Mouse (Mus musculus) myocyte (in vitro differentiated cells): Measurements from ENCODE around the gene Egf. TPM values are rescaled to one million over a fixed set of nuclear protein-coding genes. Genes with fewer than 3 reads are reported as not detected.
"Not testable (repeated sequence)": the region's sequence is repeated elsewhere in the genome, so short reads cannot be mapped to it uniquely, and the experiment has no call there.

Experiments used
- H3K27me3 ChIP-seq: one replicate; pipeline ENCODE4 v1.6.1; 2011; ENCODE audit not compliant: control insufficient read depth, insufficient read depth, insufficient read length
- H3K36me3 ChIP-seq: one replicate; pipeline ENCODE4 v1.6.1; 2011; ENCODE audit not compliant: control insufficient read depth, insufficient read depth
- H3K4me2 ChIP-seq: one replicate; pipeline ENCODE4 v1.6.1; 2011; ENCODE audit warnings: low read depth, control low read depth
- H3K4me3 ChIP-seq: one replicate; pipeline ENCODE4 v1.5.1; 2011; ENCODE audit warnings: mild to moderate bottlenecking, control low read depth, moderate library complexity
- H3K79me2 ChIP-seq: one replicate; pipeline ENCODE4 v1.6.1; 2011; ENCODE audit not compliant: control insufficient read depth, insufficient read depth
- H3ac ChIP-seq: one replicate; pipeline ENCODE4 v1.6.1; 2011; ENCODE audit not compliant: control insufficient read depth, insufficient read length
- CEBPB ChIP-seq: IDR thresholded peaks from 2 replicates; pipeline ENCODE4 v1.6.1; 2011; ENCODE audit warnings: mild to moderate bottlenecking, moderate library complexity; ENCODE audit not compliant: poor library complexity, insufficient read depth, severe bottlenecking
- E2F4 ChIP-seq: IDR thresholded peaks from one replicate; pipeline ENCODE4 v1.6.1; 2011; ENCODE audit warnings: mild to moderate bottlenecking, control low read depth, moderate library complexity; ENCODE audit not compliant: insufficient read depth
- MAX ChIP-seq: IDR thresholded peaks from one replicate; pipeline ENCODE4 v1.6.1; 2011; ENCODE audit warnings: low read depth, mild to moderate bottlenecking, control low read depth
- MYOD1 ChIP-seq, 3 experiments: IDR thresholded peaks; one replicate each; pipeline ENCODE4 v1.6.1; 2011; ENCODE audit warnings: control low read depth in 2 of 3, low read depth in 2 of 3, mild to moderate bottlenecking in 2 of 3, moderate library complexity in 1 of 3; ENCODE audit not compliant: insufficient read length in 2 of 3, control insufficient read depth in 1 of 3
- MYOG ChIP-seq, 3 experiments: IDR thresholded peaks; one replicate each; pipeline ENCODE4 v1.6.1; 2011; ENCODE audit warnings: control low read depth in 2 of 3, low read depth in 2 of 3, mild to moderate bottlenecking in 2 of 3; ENCODE audit not compliant: insufficient read length in 2 of 3, control insufficient read depth in 1 of 3, insufficient read depth in 1 of 3
- POLR2A ChIP-seq: IDR thresholded peaks from one replicate; pipeline ENCODE4 v1.6.1; 2011; ENCODE audit warnings: low read depth, mild to moderate bottlenecking, control low read depth, moderate library complexity; ENCODE audit not compliant: insufficient read length
- POLR2AphosphoS2 ChIP-seq: IDR thresholded peaks from one replicate; pipeline ENCODE4 v1.6.1; 2011; ENCODE audit warnings: low read depth, control low read depth; ENCODE audit not compliant: insufficient read length
- REST ChIP-seq: IDR thresholded peaks from one replicate; pipeline ENCODE4 v1.6.1; 2011; ENCODE audit warnings: mild to moderate bottlenecking, control low read depth, moderate library complexity; ENCODE audit not compliant: insufficient read depth, insufficient read length
- SRF ChIP-seq: IDR thresholded peaks from one replicate; pipeline ENCODE4 v1.6.1; 2011; ENCODE audit warnings: low read depth; ENCODE audit not compliant: control insufficient read depth, insufficient read length
- TCF12 ChIP-seq: IDR thresholded peaks from one replicate; pipeline ENCODE4 v1.6.1; 2011; ENCODE audit warnings: mild to moderate bottlenecking, control low read depth; ENCODE audit not compliant: poor library complexity, insufficient read depth, severe bottlenecking
- TCF3 ChIP-seq: IDR thresholded peaks from one replicate; pipeline ENCODE4 v1.6.1; 2011; ENCODE audit warnings: low read depth, control low read depth; ENCODE audit not compliant: insufficient read length
- USF1 ChIP-seq: IDR thresholded peaks from one replicate; pipeline ENCODE4 v1.6.1; 2011; ENCODE audit warnings: low read depth, mild to moderate bottlenecking, control low read depth, moderate library complexity
- polyA plus RNA-seq: library from polyadenylated mRNA; unstranded; fragments of >200 nt; fragmentation: generic; extraction: Trizol; gene quantifications from one replicate; pipeline ENCODE4 v1.2.1, GENCODE M21; 2012; ENCODE audit warnings: missing spikeins

Egf gene
- polyA plus RNA-seq, 1 experiment = 0.38 TPM

GRCm38 (mm10) chr3:129766106-129766505 lies 11.0 kb upstream of the Egf start:
- H3K27me3 ChIP-seq = peaks cover 16% of the 10 kb centered on the region
- H3K36me3 ChIP-seq = no peaks in the 10 kb centered on the region
- no peaks in the 10 kb centered on the region for H3K79me2 ChIP-seq
- no peak overlapping the region for H3K4me3 ChIP-seq
- TF ChIP-seq MAX (no peak), E2F4 (no peak), MYOG (IDR thresholded peaks at IDR 0.05; ENCODE audit: control insufficient read depth in 1 of 3, insufficient read depth in 1 of 3, insufficient read length in 2 of 3, low read depth in 2 of 3) (no peak), POLR2AphosphoS2 (no peak), POLR2A (no peak), MYOD1 (IDR thresholded peaks at IDR 0.05; ENCODE audit: control insufficient read depth in 1 of 3, insufficient read length in 2 of 3, low read depth in 2 of 3) (no peak), REST (no peak), TCF3 (no peak), TCF12 (no peak), USF1 (no peak), SRF (no peak)
- H3ac ChIP-seq = no peak overlapping the region
- H3K4me2 ChIP-seq = no peak overlapping the region

- not testable (repeated sequence) for H3K4me3 ChIP-seq, H3K4me2 ChIP-seq, H3K36me3 ChIP-seq, H3K27me3 ChIP-seq, H3K79me2 ChIP-seq, H3ac ChIP-seq
These were observed 2.5 kb upstream of the Egf start for GRCm38 (mm10) chr3:129757599-129757998.

- no peak for TF ChIP-seq TCF3
- no peak for TF ChIP-seq REST
- no peak for TF ChIP-seq POLR2AphosphoS2
- H3K4me2 ChIP-seq = no peak overlapping the region
- H3ac ChIP-seq = no peak overlapping the region
- H3K27me3 ChIP-seq = peaks cover 12% of the 10 kb centered on the region
- no peak overlapping the region for H3K4me3 ChIP-seq
- no peaks in the 10 kb centered on the region for H3K79me2 ChIP-seq
- no peaks in the 10 kb centered on the region for H3K36me3 ChIP-seq
These were observed 10.3 kb downstream of the Egf start for GRCm38 (mm10) chr3:129744803-129745202.

- TF ChIP-seq TCF3 (no peak), TCF12 (no peak), POLR2AphosphoS2 (no peak), MYOD1 (IDR thresholded peaks at IDR 0.05; ENCODE audit: control insufficient read depth in 1 of 3, insufficient read length in 2 of 3, low read depth in 2 of 3) (no peak)
- no peaks in the 10 kb centered on the region for H3K36me3 ChIP-seq
- no peak overlapping the region for H3K4me3 ChIP-seq
- H3K27me3 ChIP-seq = peaks cover 9% of the 10 kb centered on the region
- H3K4me2 ChIP-seq = no peak overlapping the region
- no peak overlapping the region for H3ac ChIP-seq
- H3K79me2 ChIP-seq = no peaks in the 10 kb centered on the region
These were observed 12.3 kb downstream of the Egf start for GRCm38 (mm10) chr3:129742781-129743180.

- H3K4me2 ChIP-seq = no peak overlapping the region
- no peak overlapping the region for H3K4me3 ChIP-seq
These were observed 16.6 kb downstream of the Egf start for GRCm38 (mm10) chr3:129738291-129739183.

More at GRCm38 (mm10) chr3:129738291-129739183, 16.6 kb downstream of the Egf start:
- no peaks in the 10 kb centered on the region for H3K36me3 ChIP-seq
- TF ChIP-seq CEBPB (no peak), MYOG (IDR thresholded peaks at IDR 0.05; ENCODE audit: control insufficient read depth in 1 of 3, insufficient read depth in 1 of 3, insufficient read length in 2 of 3, low read depth in 2 of 3) (no peak), POLR2A (no peak), TCF3 (no peak), SRF (no peak), E2F4 (no peak), MAX (no peak), USF1 (no peak), POLR2AphosphoS2 (no peak), REST (no peak), TCF12 (no peak), MYOD1 (IDR thresholded peaks at IDR 0.05; ENCODE audit: control insufficient read depth in 1 of 3, insufficient read length in 2 of 3, low read depth in 2 of 3) (no peak)
- peaks cover 24% of the 10 kb centered on the region for H3K27me3 ChIP-seq
- no peaks in the 10 kb centered on the region for H3K79me2 ChIP-seq
- H3ac ChIP-seq = no peak overlapping the region
